Mouse (Mus musculus) G1E (cell line): ENCODE measurements at regions not wholly inside any gene's neighbourhood (a gene's known extent, or its start where the extent isn't known, plus 50 kb on each side); places are given as distances from the start of the nearest gene placed in this dataset.

Experiments
- ATAC-seq: 2 replicates; pipeline ENCODE4 v1.8.0; 2016; ENCODE audit warnings: mild to moderate bottlenecking; ENCODE audit not compliant: insufficient number of reproducible peaks, poor library complexity, low FRiP score, severe bottlenecking; ENCODE audit errors: extremely low read depth
- DNase-seq: peaks from one replicate; pipeline ENCODE4 v3.0.0; 2012; ENCODE audit warnings: low spot score
- H3K27me3 ChIP-seq: 2 replicates; pipeline ENCODE4 v1.6.1; 2012; ENCODE audit warnings: mild to moderate bottlenecking, low read length, inconsistent platforms; ENCODE audit not compliant: insufficient read depth
- H3K36me3 ChIP-seq: replicated peaks from 2 replicates; pipeline ENCODE3; 2012; ENCODE audit warnings: mild to moderate bottlenecking, inconsistent platforms
- H3K4me1 ChIP-seq: 2 replicates; pipeline ENCODE4 v1.6.1; 2012; ENCODE audit warnings: low read depth, low read length, inconsistent platforms, mixed read lengths; ENCODE audit not compliant: insufficient read depth
- H3K4me3 ChIP-seq: 2 replicates; pipeline ENCODE4 v1.5.1; 2012; ENCODE audit warnings: low read depth, mild to moderate bottlenecking, inconsistent platforms, low read length, moderate library complexity, mixed read lengths
- H3K9me3 ChIP-seq: replicated peaks from 2 replicates; pipeline ENCODE4 v1.6.1; 2012; ENCODE audit warnings: inconsistent platforms
- CTCF ChIP-seq: IDR thresholded peaks from 2 replicates; pipeline ENCODE4 v1.5.1; 2012; ENCODE audit warnings: low read depth, low read length, inconsistent platforms, mixed read lengths
- GATA1 ChIP-seq: IDR thresholded peaks from 2 replicates; pipeline ENCODE4 v1.6.1; 2012; ENCODE audit warnings: borderline replicate concordance, low read length, inconsistent platforms, mixed read lengths
- GATA2 ChIP-seq: IDR thresholded peaks from 2 replicates; pipeline ENCODE4 v1.6.1; 2012; ENCODE audit warnings: low read depth, low read length, inconsistent platforms, borderline replicate concordance
- POLR2AphosphoS5 ChIP-seq: IDR thresholded peaks from 2 replicates; pipeline ENCODE4 v1.6.1; 2012; ENCODE audit warnings: low read depth, low read length, inconsistent platforms; ENCODE audit not compliant: insufficient replicate concordance
- TAL1 ChIP-seq: conservative IDR thresholded peaks from 2 replicates; pipeline ENCODE4 v1.6.1; 2012; ENCODE audit warnings: low read depth, low read length, inconsistent platforms, mixed read lengths

DNA sequence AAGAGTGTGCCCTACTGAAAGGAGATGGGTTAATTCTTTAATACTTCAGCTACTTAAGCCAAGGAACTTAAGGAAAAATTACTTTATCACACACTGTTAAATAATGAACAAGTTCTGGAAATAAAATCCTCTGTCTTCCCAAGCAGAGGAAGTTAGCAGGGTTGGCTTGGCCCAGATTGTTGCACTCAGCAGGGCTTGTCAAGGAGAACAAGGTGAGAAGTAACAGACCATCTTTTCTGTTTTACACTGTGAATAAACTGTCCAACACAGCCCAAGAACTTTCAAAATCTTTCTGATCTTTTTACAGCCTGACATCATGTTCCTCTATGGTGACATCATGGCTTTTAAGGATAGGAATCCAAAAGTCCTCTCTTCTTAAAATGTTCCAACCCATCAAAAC is 789.1 kb downstream of the 5730522E02Rik start:
- TF ChIP-seq GATA1 (no peak), POLR2AphosphoS5 (no peak), GATA2 (no peak), TAL1 (no peak), CTCF (no peak)
- DNase-seq (no peak), ATAC-seq (no peak)
- no peak overlapping the region for H3K4me3 ChIP-seq
- peaks cover 4% of the 10 kb centered on the region; the same call in 1 of the 2 replicates for H3K27me3 ChIP-seq
- H3K4me1 ChIP-seq, result no peaks in the 10 kb centered on the region
- H3K9me3 ChIP-seq, result no peaks in the 10 kb centered on the region
- no peaks in the 10 kb centered on the region for H3K36me3 ChIP-seq

DNA sequence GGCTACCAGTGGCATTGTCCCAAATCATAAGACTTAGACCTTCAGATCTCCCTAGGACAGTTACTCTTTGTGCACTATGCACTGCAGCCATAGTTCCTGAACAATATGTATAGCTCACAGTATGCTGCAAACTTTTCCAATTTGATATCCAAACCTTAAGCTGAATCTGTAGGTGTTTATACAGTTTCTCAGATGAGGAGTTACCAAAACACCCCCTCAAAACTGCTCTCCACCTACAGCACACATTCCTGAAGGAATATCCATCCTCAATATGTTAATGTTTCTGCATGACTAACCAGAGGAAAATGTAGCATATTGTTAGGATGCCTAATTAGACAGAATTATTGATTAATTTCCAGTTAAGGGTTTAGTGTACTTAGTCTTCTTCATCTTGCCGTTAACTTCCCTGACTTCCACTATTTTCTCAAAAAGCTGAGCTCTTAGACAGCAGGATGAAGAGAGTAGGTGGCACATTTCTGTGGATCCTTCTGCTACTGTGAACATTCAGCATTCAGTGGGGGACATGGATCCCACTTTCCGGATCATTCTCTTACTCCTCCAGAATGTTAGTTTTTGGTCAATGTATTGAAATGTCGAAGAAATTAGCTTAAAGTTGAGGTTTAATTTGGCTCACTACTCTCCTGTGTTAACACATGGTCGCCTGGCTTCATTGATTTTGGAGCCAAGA is 800.0 kb downstream of the 5730522E02Rik start:
- TF ChIP-seq TAL1 (no peak), CTCF (no peak), POLR2AphosphoS5 (no peak), GATA1 (no peak), GATA2 (no peak)
- Histone ChIP-seq H3K4me1 (no peaks in the 10 kb centered on the region), H3K36me3 (no peaks in the 10 kb centered on the region), H3K4me3 (no peak overlapping the region), H3K9me3 (no peaks in the 10 kb centered on the region), H3K27me3 (no peaks in the 10 kb centered on the region)
- DNase-seq (no peak), ATAC-seq (no peak)

DNA sequence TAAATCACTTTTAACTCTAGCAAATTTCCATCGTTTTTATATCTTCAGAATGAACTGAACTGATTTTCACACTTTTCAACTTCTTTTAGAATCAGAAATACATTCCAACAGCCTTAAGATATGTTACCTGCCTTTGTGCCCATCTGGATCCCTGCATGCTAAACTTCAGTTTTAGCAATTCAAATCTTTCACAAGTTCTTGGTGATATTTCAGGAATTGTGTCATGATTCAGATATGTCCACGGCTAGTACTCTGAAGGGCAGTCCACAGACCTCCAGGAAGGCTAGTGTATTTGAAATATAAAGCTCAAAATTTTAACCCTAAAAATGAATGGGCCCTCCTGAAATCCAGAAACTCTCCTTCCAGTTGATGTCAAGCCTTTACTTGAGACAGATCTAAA is 818.9 kb downstream of the 5730522E02Rik start:
- no peaks in the 10 kb centered on the region for H3K9me3 ChIP-seq
- H3K4me1 ChIP-seq, result no peaks in the 10 kb centered on the region
- H3K27me3 ChIP-seq, result peaks cover 5% of the 10 kb centered on the region
- no peak overlapping the region for H3K4me3 ChIP-seq
- ATAC-seq (no peak), DNase-seq (no peak)
- H3K36me3 ChIP-seq, result no peaks in the 10 kb centered on the region
- TF ChIP-seq TAL1, result no peak
- TF ChIP-seq CTCF, result no peak
- no peak for TF ChIP-seq GATA1
- no peak for TF ChIP-seq GATA2
- no peak for TF ChIP-seq POLR2AphosphoS5

DNA sequence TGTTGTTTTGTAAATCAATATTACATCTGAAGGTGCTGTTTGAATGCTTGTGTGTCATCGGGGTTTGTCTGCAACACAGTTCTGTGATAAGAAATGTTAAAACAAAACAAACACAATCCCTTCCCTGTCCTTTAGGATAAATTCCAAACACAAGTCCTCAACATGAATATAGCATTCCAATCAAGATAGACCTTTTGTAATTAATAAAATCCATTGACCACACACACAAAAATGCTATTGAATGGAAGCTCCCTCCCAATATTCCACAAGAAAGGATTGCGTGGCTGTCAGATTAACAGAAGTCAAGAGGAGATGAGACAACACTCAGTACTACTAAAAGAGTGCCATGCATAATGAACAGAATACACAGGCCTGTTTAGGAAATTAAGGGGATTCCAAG is 843.5 kb downstream of the 5730522E02Rik start:
- Histone ChIP-seq H3K4me1 (0 out of 2 replicates have a peak, but pooled peaks cover 4% of the 10 kb centered on the region), H3K36me3 (no peaks in the 10 kb centered on the region), H3K4me3 (no peak overlapping the region), H3K9me3 (no peaks in the 10 kb centered on the region), H3K27me3 (no peaks in the 10 kb centered on the region)
- DNase-seq, result no peak
- TF ChIP-seq CTCF (no peak), POLR2AphosphoS5 (no peak), TAL1 (no peak), GATA1 (no peak), GATA2 (no peak)
- ATAC-seq, result no peak

DNA sequence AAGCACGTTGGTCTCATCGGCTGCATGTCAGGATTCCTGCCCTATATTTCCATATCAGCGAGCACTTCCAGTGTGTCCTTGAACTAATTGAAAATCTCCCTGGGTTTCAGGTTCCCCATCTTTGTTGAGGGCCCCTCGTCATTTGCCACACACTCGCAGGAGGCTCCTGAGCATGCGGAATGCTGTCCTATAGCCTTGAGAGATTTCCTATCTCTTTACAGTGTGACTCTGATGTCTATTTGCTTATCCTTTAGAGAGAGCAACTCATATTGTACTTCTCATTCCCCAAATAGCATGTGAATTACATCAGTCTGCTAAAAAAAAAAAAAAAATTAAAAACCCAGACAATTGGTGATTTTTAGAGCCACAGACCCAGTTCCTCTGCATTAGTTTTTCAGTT is 845.1 kb downstream of the 5730522E02Rik start:
- H3K36me3 ChIP-seq, result no peaks in the 10 kb centered on the region
- DNase-seq, result no peak
- H3K4me3 ChIP-seq, result no peak overlapping the region
- TF ChIP-seq GATA2 (no peak), TAL1 (no peak), POLR2AphosphoS5 (no peak)
- no peaks in the 10 kb centered on the region for H3K27me3 ChIP-seq
- no peak for ATAC-seq
- H3K9me3 ChIP-seq, result no peaks in the 10 kb centered on the region
- 0 out of 2 replicates have a peak, but pooled peaks cover 4% of the 10 kb centered on the region for H3K4me1 ChIP-seq

DNA sequence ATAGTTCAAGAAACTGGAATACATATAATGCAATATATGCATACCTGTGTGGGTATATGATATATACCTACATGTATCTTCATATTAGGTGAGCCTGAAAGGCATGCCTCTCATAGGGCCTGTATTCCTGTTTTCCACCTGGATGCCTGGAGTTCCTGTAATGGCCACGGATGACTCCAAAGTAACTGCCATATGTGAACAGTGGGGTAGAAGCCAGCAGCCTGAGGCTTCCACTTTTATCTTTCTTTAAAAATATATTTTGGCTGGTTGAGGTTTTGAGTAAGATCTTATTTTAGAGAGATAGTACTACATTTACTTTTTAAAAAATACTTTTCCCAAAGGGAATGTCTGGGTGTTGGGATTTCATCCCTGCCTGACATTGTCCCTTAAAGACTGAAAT is 850.8 kb downstream of the 5730522E02Rik start:
- no peaks in the 10 kb centered on the region for H3K9me3 ChIP-seq
- H3K27me3 ChIP-seq, result no peaks in the 10 kb centered on the region
- ATAC-seq (no peak), DNase-seq (no peak)
- H3K4me3 ChIP-seq, result no peak overlapping the region
- no peaks in the 10 kb centered on the region for H3K36me3 ChIP-seq
- peaks cover 11% of the 10 kb centered on the region for H3K4me1 ChIP-seq
- TF ChIP-seq CTCF (no peak), GATA1 (no peak), TAL1 (no peak), POLR2AphosphoS5 (no peak), GATA2 (no peak)
